Mouse (Mus musculus) left cerebral cortex, postnatal 36 days (tissue): ENCODE data around the gene Opcml. TPM values are rescaled to one million over a fixed set of nuclear protein-coding genes. Genes with fewer than 3 reads are reported as not detected.

Source experiments
- DNase-seq, 2 experiments: peaks; one replicate each; pipeline ENCODE4 v3.0.0; 2021 to 2022; ENCODE audit warnings: low spot score in 2 of 2, mixed read lengths in 1 of 2
- intact Hi-C: fragments of 180-260 bp; cut with DNase I; formaldehyde crosslinking; loops from one replicate; pipeline ENCODE4 v1.15.1; 2025
- total RNA-seq, 2 experiments: library from RNA; stranded (reverse); gene quantifications; 2 replicates each; pipeline ENCODE4 v1.2.3; 2021

Opcml gene
- total RNA-seq, 2 experiments from 2014 or later: 250 to 263 TPM

DNA sequence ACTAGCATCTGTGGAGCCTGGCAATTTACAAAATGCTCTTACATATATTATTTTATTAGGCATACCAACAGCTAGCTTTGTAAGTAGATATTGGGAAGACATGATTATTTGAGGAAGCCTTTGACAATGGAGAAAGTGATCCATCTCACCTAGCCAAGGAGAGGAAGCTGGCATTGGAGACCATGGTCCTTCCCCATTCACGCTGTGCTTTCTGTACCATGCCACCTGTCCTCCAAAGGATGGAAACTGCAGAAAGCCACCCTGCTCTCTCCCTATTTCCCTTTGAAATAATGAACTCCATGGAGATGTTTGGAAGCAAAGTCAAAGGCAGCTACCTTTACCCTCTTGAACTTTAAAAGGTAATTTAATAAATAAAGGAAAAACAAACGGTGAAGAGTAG lies 570.1 kb downstream of the Opcml start:
- DNase-seq: no peak
- intact Hi-C loops: no loop called here

GRCm38 (mm10) chr9:28364473-28365159 lies 574.0 kb downstream of the Opcml start:
- no peak for DNase-seq
- intact Hi-C loops: no loop called here

- DNase-seq: no peak
- intact Hi-C loops: no loop called here
These were observed 574.5 kb downstream of the Opcml start for GRCm38 (mm10) chr9:28365160-28365473.

GRCm38 (mm10) chr9:28386527-28387175 lies 596.1 kb downstream of the Opcml start:
- peak; percentile 68 to 69 for DNase-seq
- intact Hi-C loops: no loop called here

GRCm38 (mm10) chr9:28395222-28395621 lies 604.6 kb downstream of the Opcml start:
- DNase-seq: no peak
- intact Hi-C loops: no loop called here

GRCm38 (mm10) chr9:28395638-28396037 lies 605.1 kb downstream of the Opcml start:
- no peak for DNase-seq
- intact Hi-C loops: no loop called here

GRCm38 (mm10) chr9:28402770-28403650 lies 612.4 kb downstream of the Opcml start:
- peak; percentile 77 to 83 for DNase-seq
- intact Hi-C loops: loop anchor here (5.0 to 10.0 kb wide), 4 partner anchors 66 to 162 kb away; no protein-coding TSS in a partner anchor

GRCm38 (mm10) chr9:28403831-28404562 lies 613.4 kb downstream of the Opcml start:
- intact Hi-C loops: loop anchor here (5.0 to 10.0 kb wide), 4 partner anchors 67 to 161 kb away; no protein-coding TSS in a partner anchor
- peak; percentile 84 to 87 for DNase-seq

GRCm38 (mm10) chr9:28404616-28405015 lies 614.0 kb downstream of the Opcml start:
- peak in 1 of 2 experiments; percentile 30 for DNase-seq
- intact Hi-C loops: loop anchor here (5.0 to 10.0 kb wide), 6 partner anchors 67 to 1243 kb away; no protein-coding TSS in a partner anchor

GRCm38 (mm10) chr9:28405816-28406215 lies 615.2 kb downstream of the Opcml start:
- intact Hi-C loops: loop anchor here (5.0 to 10.0 kb wide), 3 partner anchors 159 to 1241 kb away; no protein-coding TSS in a partner anchor
- no peak for DNase-seq

DNA sequence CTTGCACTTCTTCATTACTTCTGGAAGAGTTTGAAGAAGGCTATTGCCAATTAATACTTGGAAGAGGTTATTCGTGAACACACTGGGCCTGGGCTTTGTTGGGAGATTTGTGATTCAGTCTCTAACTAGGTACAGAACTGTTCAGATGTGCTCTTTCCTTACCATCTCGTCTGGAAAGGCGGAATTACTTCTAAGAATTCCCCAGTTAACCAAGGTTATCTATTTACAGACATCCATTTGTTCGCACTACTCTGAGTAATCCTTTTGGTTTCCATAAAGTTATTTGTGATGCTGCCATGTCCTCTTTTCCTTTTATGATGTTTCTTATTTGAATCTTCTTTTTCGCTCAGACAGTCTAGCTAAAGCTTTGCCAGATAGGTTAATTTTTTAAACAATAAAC lies 630.2 kb downstream of the Opcml start:
- intact Hi-C loops: no loop called here

GRCm38 (mm10) chr9:28423407-28423806 lies 632.8 kb downstream of the Opcml start:
- intact Hi-C loops: no loop called here
- DNase-seq: no peak

More for the DNA sequence above, 630.2 kb downstream of the Opcml start:
- DNase-seq: no peak

GRCm38 (mm10) chr9:28432159-28432558 lies 641.6 kb downstream of the Opcml start:
- DNase-seq: no peak
- intact Hi-C loops: no loop called here

- DNase-seq: no peak
- intact Hi-C loops: no loop called here
These were observed 648.2 kb downstream of the Opcml start for GRCm38 (mm10) chr9:28438752-28439151.

DNA sequence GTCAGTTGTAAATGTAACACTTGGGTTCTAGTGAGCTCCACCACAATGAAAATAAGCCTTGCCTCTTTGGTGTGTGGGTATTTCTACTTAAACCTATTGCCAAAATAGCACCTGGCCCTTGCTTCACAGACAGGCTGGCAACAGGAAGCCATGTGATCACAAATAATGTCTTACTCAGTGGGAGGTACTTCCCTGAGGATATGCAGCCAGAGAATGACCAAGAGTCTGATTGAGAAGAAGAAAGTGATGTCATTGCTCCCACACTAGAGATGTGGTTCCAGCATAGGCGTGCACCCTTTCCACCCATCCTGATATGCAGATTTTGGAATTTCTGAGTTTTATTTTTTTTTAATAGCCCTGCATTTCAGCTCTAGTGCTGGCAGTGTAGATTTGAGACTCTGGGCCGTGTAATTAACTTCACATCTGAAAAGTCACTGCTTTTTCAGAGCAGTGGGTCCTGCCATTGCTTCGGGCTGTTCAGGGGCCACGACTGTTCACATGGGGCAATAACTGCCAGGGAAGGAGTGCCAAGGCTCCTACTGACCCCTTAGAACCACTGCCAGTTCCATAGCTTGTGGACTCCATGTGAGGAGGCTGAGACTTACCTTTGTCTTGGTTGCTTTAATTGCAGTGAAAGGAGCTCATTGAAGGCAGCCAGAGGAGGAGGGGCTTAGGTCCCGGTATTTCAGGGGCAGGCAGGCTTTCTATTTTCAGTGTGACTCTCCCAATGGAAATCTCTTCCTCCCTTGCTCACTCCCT lies 649.0 kb downstream of the Opcml start:
- DNase-seq: no peak
- intact Hi-C loops: no loop called here

DNA sequence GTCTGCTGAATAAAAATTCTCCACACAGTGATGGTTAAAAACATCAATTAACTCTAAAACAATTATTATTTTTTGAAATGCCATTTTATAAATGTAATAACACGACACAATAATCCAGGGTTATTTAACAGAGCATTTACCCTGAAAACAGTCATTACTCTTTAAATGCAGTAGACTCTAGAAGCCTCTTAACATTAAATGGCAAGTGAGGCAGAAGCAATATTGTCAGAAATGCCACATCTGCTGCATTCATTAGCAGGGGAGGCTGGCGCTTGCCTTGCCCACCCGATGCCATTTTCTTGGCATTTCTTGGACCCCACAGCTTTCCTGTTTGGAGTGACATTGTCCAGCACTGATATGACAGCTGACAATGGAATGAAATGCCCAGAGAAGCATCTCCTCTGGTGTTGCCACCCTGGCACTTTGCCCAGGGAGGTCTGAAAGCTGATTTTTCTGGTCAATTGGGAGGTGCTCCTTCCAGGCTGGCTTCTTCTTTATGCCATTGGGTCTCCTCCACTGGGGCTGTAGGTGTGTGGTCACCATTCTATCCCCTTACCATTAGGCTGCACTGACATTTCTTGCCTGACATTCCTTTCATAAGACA lies 649.7 kb downstream of the Opcml start:
- no peak for DNase-seq
- intact Hi-C loops: no loop called here

DNA sequence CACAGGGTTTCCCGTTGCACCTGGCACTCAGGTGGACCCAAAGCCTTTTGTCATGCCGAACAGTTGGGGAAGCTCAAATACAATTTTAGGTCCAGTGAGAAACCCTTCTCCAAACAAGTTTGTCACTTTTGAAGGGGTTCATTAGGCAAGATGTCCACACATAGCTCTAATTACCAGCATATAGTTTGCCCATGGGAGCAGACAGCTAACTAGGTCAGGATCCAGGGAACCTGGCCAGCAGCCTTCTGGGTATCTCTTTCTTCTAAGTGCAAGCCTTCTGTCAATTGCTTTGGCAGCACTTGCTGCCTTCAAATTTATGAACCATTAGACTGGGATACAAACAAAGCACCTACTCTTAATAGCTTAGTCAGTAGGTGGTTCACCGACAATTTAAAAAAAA lies 653.9 kb downstream of the Opcml start:
- intact Hi-C loops: no loop called here
- no peak for DNase-seq

DNA sequence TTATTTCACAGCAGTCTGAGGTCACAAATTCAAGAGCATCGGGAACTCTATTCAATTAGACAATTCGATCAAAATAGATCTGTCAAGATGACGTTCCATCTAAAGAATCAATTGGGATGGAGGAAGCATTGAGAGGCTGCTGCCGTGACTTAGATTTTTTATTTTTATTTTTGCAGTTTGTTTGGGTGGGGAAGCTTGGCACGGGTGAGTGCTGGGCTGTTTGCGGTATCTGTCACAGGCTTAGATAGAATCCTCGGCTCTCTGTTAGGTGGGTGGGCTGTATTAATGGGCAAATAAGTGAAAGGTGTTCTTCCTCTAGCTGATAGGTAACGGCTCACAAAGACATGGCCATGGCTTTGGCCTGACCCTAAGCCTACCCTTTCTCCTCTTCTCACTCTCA lies 654.4 kb downstream of the Opcml start:
- intact Hi-C loops: no loop called here
- DNase-seq: no peak
